Mouse (Mus musculus) heart, postnatal 0 days (tissue): ENCODE data around the gene Cdyl. TPM values are rescaled to one million over a fixed set of nuclear protein-coding genes. Genes with fewer than 3 reads are reported as not detected.

Experiments
- ATAC-seq: fragments of 200-750 bp; cut with Nextera tagmentation; 2 replicates; pipeline ENCODE4 v1.8.0; 2017; ENCODE audit warnings: low read depth, moderate number of reproducible peaks, moderate library complexity; ENCODE audit not compliant: insufficient read depth
- DNase-seq: peaks from one replicate; pipeline ENCODE4 v3.0.0-alpha.2; 2016; ENCODE audit warnings: low spot score
- H3K27ac ChIP-seq: fragments of 300-500 bp; sonication (generic); 2 replicates; pipeline ENCODE4 v1.5.1; 2014; ENCODE audit warnings: low read depth, mild to moderate bottlenecking
- H3K27me3 ChIP-seq: fragments of 300-500 bp; sonication (generic); 2 replicates; pipeline ENCODE4 v1.6.1; 2014; ENCODE audit warnings: low read length, mixed read lengths; ENCODE audit not compliant: control insufficient read depth, insufficient read depth
- H3K36me3 ChIP-seq: fragments of 300-500 bp; sonication (generic); replicated peaks from 2 replicates; pipeline ENCODE4 v1.6.1; 2014; ENCODE audit warnings: low read length, mixed read lengths; ENCODE audit not compliant: control insufficient read depth, insufficient read depth
- H3K4me1 ChIP-seq: fragments of 300-500 bp; sonication (generic); 2 replicates; pipeline ENCODE4 v1.6.1; 2014; ENCODE audit warnings: antibody characterized with exemption; ENCODE audit not compliant: control insufficient read depth, insufficient read depth
- H3K4me2 ChIP-seq: fragments of 300-500 bp; sonication (generic); 2 replicates; pipeline ENCODE4 v1.6.1; 2014; ENCODE audit warnings: low read depth, mild to moderate bottlenecking, low read length, moderate library complexity
- H3K4me3 ChIP-seq: fragments of 300-500 bp; sonication (generic); 2 replicates; pipeline ENCODE4 v1.5.1; 2014; ENCODE audit warnings: low read depth, low read length
- H3K9ac ChIP-seq: fragments of 300-500 bp; sonication (generic); replicated peaks from 2 replicates; pipeline ENCODE4 v1.6.1; 2014; ENCODE audit warnings: low read depth, low read length, mixed read lengths
- H3K9me3 ChIP-seq: fragments of 300-500 bp; sonication (generic); replicated peaks from 2 replicates; pipeline ENCODE4 v1.6.1; 2016; ENCODE audit warnings: low read length; ENCODE audit not compliant: control insufficient read depth
- CTCF ChIP-seq: IDR thresholded peaks from 2 replicates; pipeline ENCODE4 v1.5.1; 2016; ENCODE audit warnings: antibody characterized with exemption, control low read depth, low read depth
- EP300 ChIP-seq: IDR thresholded peaks from 2 replicates; pipeline ENCODE4 v1.6.1; 2016; ENCODE audit warnings: antibody characterized with exemption, low read depth
- WGBS: fragments of 180-500 bp; shearing (Covaris S2); extraction: QIAGEN DNeasy Blood & Tissue Kit; methylation state at CpG from one replicate; pipeline ENCODE4 v1.1.7; 2014; 5-methylcytosine and 5-hydroxymethylcytosine counted together
- polyA plus RNA-seq: library from polyadenylated mRNA; unstranded; fragments of >200 nt; fragmentation: Nextera tagmentation; extraction: Ambion mirVana; gene quantifications from 2 replicates; pipeline ENCODE4 v1.2.1, GENCODE M21; 2015
- total RNA-seq: library from RNA; depleted of rRNA; stranded (reverse); fragments of >200 nt; gene quantifications from 2 replicates; pipeline ENCODE4 v1.2.3, GENCODE M21; 2014; ENCODE audit warnings: low replicate concordance

The Cdyl gene
- total and polyA plus RNA-seq, 2 experiments from 2014 or later: 6.1 to 9.2 TPM

- Histone ChIP-seq H3K27me3 (no peaks in the 10 kb centered on the region), H3K27ac (no peak overlapping the region), H3K9me3 (peaks cover 5% of the 10 kb centered on the region), H3K4me2 (no peak overlapping the region), H3K9ac (no peak overlapping the region), H3K36me3 (no peaks in the 10 kb centered on the region), H3K4me1 (no peaks in the 10 kb centered on the region), H3K4me3 (no peak overlapping the region)
- ATAC-seq (no peak), DNase-seq (no peak)
- no peak for TF ChIP-seq CTCF
- no peak for TF ChIP-seq EP300
- WGBS: 74% methylated on average over 11 of the region's 11 CpGs
Measured at GRCm38 (mm10) chr13:35650284-35650872, 9.3 kb upstream of the Cdyl start.

DNA sequence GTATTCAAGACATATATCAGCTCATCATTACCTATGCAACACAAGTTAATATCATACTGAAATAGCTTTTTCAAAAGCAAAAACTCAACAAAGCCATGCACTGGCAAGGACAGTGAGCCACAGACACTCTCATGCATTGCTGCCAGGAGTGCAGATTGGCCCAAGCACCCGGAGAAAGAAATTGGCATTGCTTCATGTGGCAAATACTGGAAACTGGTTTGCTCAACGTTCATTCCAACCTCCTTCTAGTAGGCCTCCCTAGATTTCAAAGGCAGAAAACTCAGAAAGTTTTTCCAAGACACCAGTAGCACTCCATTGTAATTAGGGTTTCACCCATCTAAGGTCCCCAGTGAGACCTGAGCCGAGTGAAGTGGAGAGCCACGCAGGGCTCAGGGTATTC lies 6.8 kb upstream of the Cdyl start:
- H3K9ac ChIP-seq: no peak overlapping the region
- H3K36me3 ChIP-seq: no peaks in the 10 kb centered on the region
- TF ChIP-seq EP300 (no peak), CTCF (no peak)
- H3K4me2 ChIP-seq: no peak overlapping the region
- no peaks in the 10 kb centered on the region for H3K9me3 ChIP-seq
- WGBS: 73% methylated on average over 4 of the region's 4 CpGs
- DNase-seq (no peak), ATAC-seq (no peak)
- H3K27me3 ChIP-seq: no peaks in the 10 kb centered on the region
- no peaks in the 10 kb centered on the region for H3K4me1 ChIP-seq
- H3K27ac ChIP-seq: no peak overlapping the region
- no peak overlapping the region for H3K4me3 ChIP-seq

DNA sequence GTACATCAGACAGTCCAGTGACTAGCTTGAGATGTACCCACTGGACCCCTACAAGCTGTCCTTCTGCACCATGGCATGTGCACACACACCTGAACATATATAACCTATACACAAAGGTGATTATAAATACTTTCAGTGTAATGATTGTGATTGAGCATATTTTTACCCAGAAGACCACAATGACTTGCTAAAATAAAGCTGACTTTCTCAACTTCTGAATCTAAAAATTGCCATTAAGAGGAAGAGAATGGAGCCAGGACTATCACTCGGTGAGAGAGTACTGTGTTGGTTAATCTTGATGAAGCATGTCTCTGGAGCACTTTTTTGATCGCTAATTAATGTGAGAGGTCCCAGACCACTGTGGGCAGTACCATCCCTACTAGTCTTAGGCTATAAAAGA lies 2.8 kb upstream of the Cdyl start:
- ATAC-seq (no peak), DNase-seq (no peak)
- WGBS: 73% methylated on average over 2 of the region's 2 CpGs
- H3K4me1 ChIP-seq: no peaks in the 10 kb centered on the region
- H3K4me3 ChIP-seq: no peak overlapping the region
- H3K4me2 ChIP-seq: no peak overlapping the region
- H3K27me3 ChIP-seq: no peaks in the 10 kb centered on the region
- no peaks in the 10 kb centered on the region for H3K36me3 ChIP-seq
- no peak overlapping the region for H3K27ac ChIP-seq
- no peaks in the 10 kb centered on the region for H3K9me3 ChIP-seq
- no peak overlapping the region for H3K9ac ChIP-seq
- TF ChIP-seq CTCF: no peak
- TF ChIP-seq EP300: no peak

GRCm38 (mm10) chr13:35665456-35665855 lies 5.8 kb downstream of the Cdyl start:
- Histone ChIP-seq H3K36me3 (no peaks in the 10 kb centered on the region), H3K27me3 (no peaks in the 10 kb centered on the region), H3K27ac (no peak overlapping the region), H3K4me2 (no peak overlapping the region), H3K9me3 (no peaks in the 10 kb centered on the region), H3K4me1 (no peaks in the 10 kb centered on the region), H3K4me3 (no peak overlapping the region), H3K9ac (no peak overlapping the region)
- 74% methylated on average over 3 of the region's 3 CpGs for WGBS
- no peak for TF ChIP-seq CTCF
- TF ChIP-seq EP300: no peak
- DNase-seq (no peak), ATAC-seq (no peak)

DNA sequence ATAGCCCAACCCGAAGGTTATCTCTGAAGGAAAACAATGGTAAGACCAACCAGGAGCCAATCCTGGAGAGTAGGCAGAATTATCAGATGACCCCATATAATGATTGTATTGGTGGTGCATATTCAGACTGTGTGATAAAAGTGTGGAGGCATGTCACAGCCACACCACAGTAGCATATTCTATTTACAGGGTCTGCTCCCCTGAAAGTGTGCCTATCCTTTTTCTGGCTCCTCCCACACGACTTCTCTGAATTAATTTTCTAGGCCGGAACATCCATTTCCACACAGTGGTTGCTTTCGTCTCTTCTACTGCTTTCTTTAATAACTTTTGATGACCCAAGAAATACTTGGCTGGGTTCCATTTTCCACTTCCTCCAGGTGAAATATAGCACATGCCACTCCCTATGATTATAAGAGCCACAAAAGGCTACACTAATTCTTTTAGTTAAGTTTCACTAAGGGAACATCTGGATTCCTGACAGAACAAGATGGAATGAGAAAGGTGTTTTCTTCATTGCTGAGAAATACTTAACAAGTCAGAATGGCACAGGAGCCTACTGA lies 10.4 kb downstream of the Cdyl start:
- ATAC-seq: no peak
- WGBS: 59% methylated on average over 4 of the region's 4 CpGs
- H3K4me1 ChIP-seq: no peaks in the 10 kb centered on the region
- no peaks in the 10 kb centered on the region for H3K27me3 ChIP-seq
- H3K36me3 ChIP-seq: no peaks in the 10 kb centered on the region
- DNase-seq: no peak
- no peak overlapping the region for H3K27ac ChIP-seq
- TF ChIP-seq EP300 (no peak), CTCF (no peak)
- H3K4me2 ChIP-seq: no peak overlapping the region
- H3K9ac ChIP-seq: no peak overlapping the region
- no peaks in the 10 kb centered on the region for H3K9me3 ChIP-seq
- no peak overlapping the region for H3K4me3 ChIP-seq

DNA sequence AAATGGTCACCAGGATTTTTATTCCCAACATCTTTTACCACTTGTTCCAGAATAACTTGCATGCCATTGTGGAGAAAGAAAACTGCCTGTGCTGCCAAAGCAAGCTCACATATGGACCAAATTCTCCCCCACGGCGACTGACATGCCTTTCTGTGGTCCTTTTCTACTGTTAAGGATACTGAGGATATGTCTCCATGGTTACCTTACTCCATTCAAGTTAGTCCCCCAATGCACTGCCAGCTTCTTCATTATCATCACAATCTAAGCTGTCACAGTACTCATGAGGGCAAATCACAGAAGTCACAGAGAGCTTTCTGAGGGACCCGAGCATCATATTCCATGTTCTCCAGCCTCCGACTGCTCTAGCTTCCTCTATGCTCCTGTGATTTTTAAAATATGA lies 11.2 kb downstream of the Cdyl start:
- DNase-seq: no peak
- Histone ChIP-seq H3K4me3 (no peak overlapping the region), H3K9me3 (no peaks in the 10 kb centered on the region), H3K4me1 (no peaks in the 10 kb centered on the region), H3K27me3 (no peaks in the 10 kb centered on the region), H3K36me3 (no peaks in the 10 kb centered on the region), H3K9ac (no peak overlapping the region), H3K27ac (no peak overlapping the region), H3K4me2 (no peak overlapping the region)
- 85% methylated on average over 4 of the region's 4 CpGs for WGBS
- TF ChIP-seq EP300 (no peak), CTCF (no peak)
- ATAC-seq: no peak
